Mouse (Mus musculus) thymus, adult 2 months (tissue): ENCODE results near the gene Ikzf3.

Source experiments
- CTCF ChIP-seq: fragments of 200-500 bp; IDR thresholded peaks from 2 replicates; pipeline ENCODE4 v1.5.1; 2012; ENCODE audit warnings: mild to moderate bottlenecking, control low read depth, low read length, moderate library complexity, borderline replicate concordance; ENCODE audit not compliant: control insufficient read depth, poor library complexity, insufficient read depth; ENCODE audit errors: extremely low read depth
- POLR2A ChIP-seq: fragments of 200-500 bp; IDR thresholded peaks from 2 replicates; pipeline ENCODE4 v1.6.1; 2012; ENCODE audit warnings: mild to moderate bottlenecking, low read length, control low read depth, moderate library complexity; ENCODE audit not compliant: control insufficient read depth, poor library complexity, insufficient read depth; ENCODE audit errors: extremely low read depth

GRCm38 (mm10) chr11:98488540-98489234 lies 57.1 kb downstream of the Ikzf3 start:
- TF ChIP-seq POLR2A (no peak), CTCF (no peak)
